Mouse (Mus musculus): Measurements from ENCODE around the gene Trpm3. TPM values are rescaled to one million over a fixed set of nuclear protein-coding genes. Genes with fewer than 3 reads are reported as not detected.

The Trpm3 gene
- polyA plus RNA-seq, 1 experiment from 2014 or later = 17.5 TPM

DNA sequence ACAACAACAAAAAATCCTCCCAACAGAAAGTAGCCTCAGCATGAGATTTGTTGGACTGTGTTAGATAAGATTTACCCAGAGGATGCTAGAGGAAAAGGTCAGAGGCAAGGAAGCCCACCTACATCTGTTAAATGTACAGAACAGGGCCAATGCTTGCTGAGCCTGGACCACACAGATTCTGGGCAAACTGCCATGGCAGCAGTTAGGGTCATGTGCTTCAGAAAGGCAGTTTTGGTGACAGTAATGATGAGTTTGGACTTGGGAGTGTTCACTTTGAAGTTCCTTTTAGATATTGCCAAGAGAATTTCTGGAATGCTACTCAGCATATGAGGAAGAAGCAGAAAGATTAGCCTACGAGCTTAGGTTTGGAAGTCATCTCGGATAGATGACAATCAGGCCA lies 580.2 kb downstream of the Trpm3 start:
- Histone ChIP-seq H3K4me3 (replicated peaks; ENCODE audit: low read length) (no peak overlapping the region), H3K4me2 (ENCODE audit: low read length) (no peak overlapping the region), H3K4me1 (replicated peaks; ENCODE audit: control insufficient read depth, insufficient read depth, low read length) (no peaks in the 10 kb centered on the region), H3K9me3 (ENCODE audit: control insufficient read depth, low read length) (no peaks in the 10 kb centered on the region), H3K9ac (replicated peaks; ENCODE audit: low read depth, low read length) (no peak overlapping the region), H3K36me3 (ENCODE audit: control insufficient read depth, insufficient read depth) (no peaks in the 10 kb centered on the region), H3K27ac (ENCODE audit: low read length) (no peak overlapping the region), H3K27me3 (replicated peaks; ENCODE audit: control insufficient read depth, insufficient read depth, low read length) (no peaks in the 10 kb centered on the region)
- no peak for ATAC-seq
- WGBS = 72% methylated on average over 2 of the region's 2 CpGs

DNA sequence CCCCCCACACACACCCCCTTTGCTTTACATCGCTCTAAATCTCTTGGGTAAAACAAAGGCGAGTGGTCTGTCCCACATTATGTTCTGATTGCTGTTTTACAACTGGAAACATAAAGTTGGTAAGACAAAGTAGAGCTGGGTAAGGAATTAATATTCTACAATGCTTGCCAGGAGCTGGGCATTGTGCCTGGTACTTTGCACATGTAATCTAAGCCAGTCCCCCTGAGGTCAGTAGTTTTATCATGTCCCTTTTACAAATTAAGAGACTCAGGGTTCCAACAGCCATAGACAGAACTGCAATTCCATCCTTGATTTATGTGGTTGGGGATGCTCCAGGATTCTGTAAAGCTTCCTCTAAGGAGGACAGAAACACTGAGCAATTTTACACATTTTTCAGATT lies 591.0 kb downstream of the Trpm3 start:
- Histone ChIP-seq H3K9ac (replicated peaks; ENCODE audit: low read depth, low read length) (no peak overlapping the region), H3K27ac (ENCODE audit: low read length) (no peak overlapping the region), H3K4me1 (replicated peaks; ENCODE audit: control insufficient read depth, insufficient read depth, low read length) (no peaks in the 10 kb centered on the region; the same call in 1 of the 2 replicates), H3K27me3 (replicated peaks; ENCODE audit: control insufficient read depth, insufficient read depth, low read length) (no peaks in the 10 kb centered on the region), H3K9me3 (ENCODE audit: control insufficient read depth, low read length) (no peaks in the 10 kb centered on the region), H3K36me3 (ENCODE audit: control insufficient read depth, insufficient read depth) (no peaks in the 10 kb centered on the region), H3K4me2 (ENCODE audit: low read length) (no peak overlapping the region), H3K4me3 (replicated peaks; ENCODE audit: low read length) (no peak overlapping the region)
- WGBS = 52% methylated on average over 2 of the region's 2 CpGs
- ATAC-seq = no peak

DNA sequence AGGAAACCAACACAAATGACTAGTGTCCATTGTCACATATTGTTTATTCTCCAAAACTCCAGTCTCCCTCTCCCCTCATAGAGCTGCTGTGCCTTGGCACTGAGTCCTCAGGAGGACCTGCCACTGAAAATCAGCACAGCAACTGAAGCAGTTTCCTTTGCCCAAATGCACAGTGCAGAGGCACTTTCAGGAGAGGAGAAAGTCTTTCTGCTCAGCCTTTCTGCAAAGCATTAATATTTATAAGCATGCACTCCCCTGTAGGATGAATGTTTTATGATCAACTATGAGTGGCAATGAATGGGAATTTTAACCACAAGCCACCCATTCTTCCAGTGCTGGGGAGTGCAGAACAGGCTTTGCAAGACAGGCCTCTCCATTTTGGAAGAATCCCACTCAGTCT lies 592.1 kb downstream of the Trpm3 start:
- Histone ChIP-seq H3K9ac (replicated peaks; ENCODE audit: low read depth, low read length) (no peak overlapping the region), H3K4me1 (replicated peaks; ENCODE audit: control insufficient read depth, insufficient read depth, low read length) (no peaks in the 10 kb centered on the region; the same call in 1 of the 2 replicates), H3K9me3 (ENCODE audit: control insufficient read depth, low read length) (no peaks in the 10 kb centered on the region), H3K27ac (ENCODE audit: low read length) (no peak overlapping the region), H3K27me3 (replicated peaks; ENCODE audit: control insufficient read depth, insufficient read depth, low read length) (no peaks in the 10 kb centered on the region), H3K36me3 (ENCODE audit: control insufficient read depth, insufficient read depth) (no peaks in the 10 kb centered on the region), H3K4me2 (ENCODE audit: low read length) (no peak overlapping the region), H3K4me3 (replicated peaks; ENCODE audit: low read length) (no peak overlapping the region)
- ATAC-seq = 0 out of 2 replicates have a peak, but pooled peaks have one; percentile 23

DNA sequence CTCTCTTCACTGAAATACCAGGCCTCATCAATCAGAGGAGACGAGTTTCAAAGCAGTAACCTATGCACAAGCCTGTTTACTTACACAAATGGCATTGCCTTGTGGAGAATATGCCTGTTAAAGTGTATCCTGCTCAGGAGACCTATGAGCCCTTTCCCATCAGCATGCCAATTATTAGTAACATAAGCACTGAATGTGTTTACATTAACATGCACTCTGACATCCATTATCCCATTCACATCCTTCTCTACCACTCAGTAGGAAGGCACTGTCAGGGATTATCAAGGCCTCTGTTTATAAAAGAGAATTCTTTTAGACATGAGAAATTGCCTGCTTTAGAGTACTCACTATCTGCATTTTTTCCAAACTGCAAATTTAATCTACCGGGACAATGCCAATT lies 598.0 kb downstream of the Trpm3 start:
- no peak for ATAC-seq
- H3K27me3 ChIP-seq (replicated peaks; ENCODE audit: control insufficient read depth, insufficient read depth, low read length) = no peaks in the 10 kb centered on the region
- H3K4me1 ChIP-seq (replicated peaks; ENCODE audit: control insufficient read depth, insufficient read depth, low read length) = no peaks in the 10 kb centered on the region
- H3K27ac ChIP-seq (ENCODE audit: low read length) = no peak overlapping the region
- 61% methylated on average over 2 of the region's 2 CpGs for WGBS
- H3K36me3 ChIP-seq (ENCODE audit: control insufficient read depth, insufficient read depth) = no peaks in the 10 kb centered on the region
- H3K9ac ChIP-seq (replicated peaks; ENCODE audit: low read depth, low read length) = no peak overlapping the region
- no peaks in the 10 kb centered on the region for H3K9me3 ChIP-seq (ENCODE audit: control insufficient read depth, low read length)
- H3K4me2 ChIP-seq (ENCODE audit: low read length) = no peak overlapping the region
- H3K4me3 ChIP-seq (replicated peaks; ENCODE audit: low read length) = no peak overlapping the region

DNA sequence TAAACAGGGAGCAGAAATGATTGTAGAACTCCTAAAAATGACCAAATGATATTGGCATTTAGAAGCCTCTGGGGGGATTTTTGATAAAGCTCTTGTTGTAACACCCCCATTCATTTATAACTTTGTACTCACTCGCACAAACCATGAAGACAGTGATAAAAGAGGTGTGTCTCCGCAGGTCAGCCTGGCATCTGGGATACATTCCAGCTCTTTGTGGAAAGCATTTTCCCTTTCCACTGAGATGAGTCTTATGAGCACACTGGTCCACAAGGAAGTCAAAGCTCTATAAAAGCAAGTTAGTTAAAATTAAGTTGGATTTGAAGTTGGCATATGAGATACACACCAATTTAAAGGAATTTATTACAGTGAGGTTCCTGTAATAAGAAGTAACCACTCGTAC lies 600.4 kb downstream of the Trpm3 start:
- no peaks in the 10 kb centered on the region for H3K4me1 ChIP-seq (replicated peaks; ENCODE audit: control insufficient read depth, insufficient read depth, low read length)
- no peaks in the 10 kb centered on the region for H3K36me3 ChIP-seq (ENCODE audit: control insufficient read depth, insufficient read depth)
- WGBS = 87% methylated on average over 3 of the region's 3 CpGs
- no peaks in the 10 kb centered on the region for H3K27me3 ChIP-seq (replicated peaks; ENCODE audit: control insufficient read depth, insufficient read depth, low read length)
- no peak for ATAC-seq
- no peak overlapping the region for H3K27ac ChIP-seq (ENCODE audit: low read length)
- no peak overlapping the region for H3K9ac ChIP-seq (replicated peaks; ENCODE audit: low read depth, low read length)
- no peak overlapping the region for H3K4me2 ChIP-seq (ENCODE audit: low read length)
- H3K9me3 ChIP-seq (ENCODE audit: control insufficient read depth, low read length) = no peaks in the 10 kb centered on the region
- no peak overlapping the region for H3K4me3 ChIP-seq (replicated peaks; ENCODE audit: low read length)

DNA sequence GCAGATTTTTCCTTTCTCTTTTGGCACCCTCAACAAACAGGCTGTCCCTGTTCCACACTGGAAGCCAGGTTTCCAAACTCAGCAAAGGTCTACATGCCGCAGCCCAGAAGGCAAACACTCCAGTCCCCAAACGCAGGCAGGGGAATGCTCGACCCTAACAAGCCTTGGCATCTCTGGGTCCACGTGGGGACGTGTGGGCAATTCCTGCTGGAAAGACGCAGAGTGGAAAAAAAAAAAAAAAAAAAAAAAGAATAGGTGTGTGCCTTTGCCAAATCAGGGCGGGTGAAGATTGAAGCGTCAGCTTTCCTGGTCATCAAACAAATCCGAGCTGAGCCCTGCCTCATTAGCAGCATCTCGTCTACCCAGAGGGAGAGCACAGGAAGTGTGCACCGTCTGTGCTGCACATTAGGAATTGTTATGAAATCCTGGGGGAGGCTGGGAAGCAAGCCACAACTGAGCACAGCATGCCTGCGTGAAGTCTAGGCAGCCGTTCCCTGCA lies 614.5 kb downstream of the Trpm3 start:
- peak; percentile 95 for ATAC-seq
- H3K4me2 ChIP-seq (ENCODE audit: low read length) = no peak overlapping the region; the same call in 1 of the 2 replicates

DNA sequence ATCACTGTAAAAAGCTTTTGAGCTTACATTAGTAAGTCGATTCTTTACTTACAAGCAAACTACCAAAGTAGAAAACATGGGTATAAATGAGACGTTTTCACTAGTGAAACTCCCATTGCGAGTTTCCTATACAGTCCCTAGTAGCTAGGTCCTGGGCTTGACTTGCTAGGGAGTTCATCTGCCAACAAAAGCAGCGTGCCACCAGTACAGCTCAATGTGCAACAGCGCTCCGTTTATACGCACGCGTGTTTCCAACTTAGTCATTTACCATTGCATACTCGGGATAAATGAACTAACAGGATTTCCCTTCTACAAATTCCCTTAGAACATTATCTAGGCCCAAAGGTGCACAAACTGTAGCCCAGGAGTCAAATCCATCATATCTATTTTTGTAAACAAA lies 615.2 kb downstream of the Trpm3 start:
- no peak overlapping the region for H3K9ac ChIP-seq (replicated peaks; ENCODE audit: low read depth, low read length)
- H3K27ac ChIP-seq (ENCODE audit: low read length) = no peak overlapping the region
- no peak overlapping the region for H3K4me3 ChIP-seq (replicated peaks; ENCODE audit: low read length)
- ATAC-seq = peak; percentile 60; the same call in 1 of the 2 replicates
- no peaks in the 10 kb centered on the region for H3K36me3 ChIP-seq (ENCODE audit: control insufficient read depth, insufficient read depth)
- H3K27me3 ChIP-seq (replicated peaks; ENCODE audit: control insufficient read depth, insufficient read depth, low read length) = no peaks in the 10 kb centered on the region
- peaks cover 3% of the 10 kb centered on the region for H3K4me1 ChIP-seq (replicated peaks; ENCODE audit: control insufficient read depth, insufficient read depth, low read length)
- no peaks in the 10 kb centered on the region for H3K9me3 ChIP-seq (ENCODE audit: control insufficient read depth, low read length)
- H3K4me2 ChIP-seq (ENCODE audit: low read length) = no peak overlapping the region
- WGBS = 80% methylated on average over 10 of the region's 10 CpGs

More for the DNA sequence above, 614.5 kb downstream of the Trpm3 start:
- H3K4me3 ChIP-seq (replicated peaks; ENCODE audit: low read length) = no peak overlapping the region
- no peak overlapping the region for H3K27ac ChIP-seq (ENCODE audit: low read length)
- H3K36me3 ChIP-seq (ENCODE audit: control insufficient read depth, insufficient read depth) = no peaks in the 10 kb centered on the region
- H3K9ac ChIP-seq (replicated peaks; ENCODE audit: low read depth, low read length) = no peak overlapping the region
- H3K27me3 ChIP-seq (replicated peaks; ENCODE audit: control insufficient read depth, insufficient read depth, low read length) = no peaks in the 10 kb centered on the region
- H3K4me1 ChIP-seq (replicated peaks; ENCODE audit: control insufficient read depth, insufficient read depth, low read length) = peaks cover 3% of the 10 kb centered on the region
- WGBS = 39% methylated on average over 13 of the region's 13 CpGs
- no peaks in the 10 kb centered on the region for H3K9me3 ChIP-seq (ENCODE audit: control insufficient read depth, low read length)

DNA sequence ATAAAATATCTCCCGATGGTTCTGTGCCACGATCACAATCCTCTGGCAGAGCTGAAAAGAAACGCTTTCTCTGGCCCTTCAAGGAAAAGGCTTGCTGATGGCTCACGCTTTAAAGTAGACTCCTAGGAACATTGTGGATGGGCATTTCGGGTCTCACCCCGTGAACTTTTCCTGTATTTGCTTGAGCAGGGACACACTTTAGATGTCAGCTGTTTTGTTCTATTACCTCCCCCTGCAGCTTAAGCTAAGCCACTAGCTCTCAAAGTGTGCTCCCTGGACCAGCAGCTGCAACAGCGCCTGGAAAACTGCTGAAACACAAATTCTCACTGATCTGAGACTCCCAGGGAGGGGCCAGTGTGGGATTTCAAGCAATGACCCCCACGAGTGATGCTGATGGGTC lies 615.7 kb downstream of the Trpm3 start:
- Histone ChIP-seq H3K4me2 (ENCODE audit: low read length) (no peak overlapping the region), H3K27me3 (replicated peaks; ENCODE audit: control insufficient read depth, insufficient read depth, low read length) (no peaks in the 10 kb centered on the region), H3K27ac (ENCODE audit: low read length) (no peak overlapping the region), H3K9me3 (ENCODE audit: control insufficient read depth, low read length) (no peaks in the 10 kb centered on the region), H3K9ac (replicated peaks; ENCODE audit: low read depth, low read length) (no peak overlapping the region), H3K36me3 (ENCODE audit: control insufficient read depth, insufficient read depth) (no peaks in the 10 kb centered on the region), H3K4me3 (replicated peaks; ENCODE audit: low read length) (no peak overlapping the region), H3K4me1 (replicated peaks; ENCODE audit: control insufficient read depth, insufficient read depth, low read length) (peaks cover 3% of the 10 kb centered on the region)
- ATAC-seq = no peak
- 62% methylated on average over 8 of the region's 8 CpGs for WGBS

DNA sequence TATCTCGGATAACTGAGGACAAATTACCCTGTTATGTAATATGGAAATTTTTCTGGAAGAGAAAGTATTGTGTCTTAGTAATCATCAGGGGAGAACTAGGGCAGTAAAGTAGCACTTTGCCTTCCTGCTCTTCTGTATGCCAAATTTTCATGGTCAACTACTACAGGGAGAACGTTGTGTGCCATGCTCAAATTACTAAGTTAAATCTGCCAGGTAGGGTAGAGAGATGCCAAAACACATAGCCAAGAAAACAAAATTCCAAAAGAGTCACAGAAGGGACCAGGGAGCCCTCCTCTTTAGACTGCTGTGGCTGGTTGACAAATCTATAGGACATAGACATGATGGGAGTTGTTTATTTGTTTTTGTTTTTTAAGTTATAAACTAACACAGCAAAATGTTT lies 619.6 kb downstream of the Trpm3 start:
- no peaks in the 10 kb centered on the region for H3K27me3 ChIP-seq (replicated peaks; ENCODE audit: control insufficient read depth, insufficient read depth, low read length)
- 76% methylated on average over 2 of the region's 2 CpGs for WGBS
- no peak for ATAC-seq

DNA sequence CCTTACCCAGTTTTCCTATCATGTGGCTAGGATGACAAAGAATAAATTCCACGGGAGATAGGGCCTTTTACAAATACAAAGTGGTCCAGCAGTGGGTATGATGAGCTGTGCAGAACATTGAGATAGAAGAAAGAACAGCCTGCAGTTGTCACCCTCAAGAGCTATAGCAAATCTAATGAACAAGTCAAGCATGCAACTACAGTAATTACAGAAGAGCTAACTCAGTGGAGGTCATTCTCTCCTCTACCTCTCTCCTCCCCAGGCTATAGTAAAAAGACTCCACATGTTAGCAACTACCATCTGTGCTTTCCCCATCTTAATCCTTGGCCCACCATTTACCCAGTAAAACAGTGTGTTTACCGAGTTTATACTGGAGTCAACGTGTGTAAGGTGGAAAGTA lies 629.4 kb downstream of the Trpm3 start:
- Histone ChIP-seq H3K4me1 (replicated peaks; ENCODE audit: control insufficient read depth, insufficient read depth, low read length) (no peaks in the 10 kb centered on the region), H3K27me3 (replicated peaks; ENCODE audit: control insufficient read depth, insufficient read depth, low read length) (no peaks in the 10 kb centered on the region), H3K4me3 (replicated peaks; ENCODE audit: low read length) (no peak overlapping the region), H3K9me3 (ENCODE audit: control insufficient read depth, low read length) (no peaks in the 10 kb centered on the region), H3K9ac (replicated peaks; ENCODE audit: low read depth, low read length) (no peak overlapping the region), H3K36me3 (ENCODE audit: control insufficient read depth, insufficient read depth) (no peaks in the 10 kb centered on the region), H3K27ac (ENCODE audit: low read length) (no peak overlapping the region), H3K4me2 (ENCODE audit: low read length) (no peak overlapping the region)
- 76% methylated on average over 3 of the region's 3 CpGs for WGBS
- no peak for ATAC-seq

More for the DNA sequence above, 619.6 kb downstream of the Trpm3 start:
- Histone ChIP-seq H3K9ac (replicated peaks; ENCODE audit: low read depth, low read length) (no peak overlapping the region), H3K4me1 (replicated peaks; ENCODE audit: control insufficient read depth, insufficient read depth, low read length) (no peaks in the 10 kb centered on the region; the same call in none of the 2 replicates), H3K4me3 (replicated peaks; ENCODE audit: low read length) (no peak overlapping the region), H3K9me3 (ENCODE audit: control insufficient read depth, low read length) (no peaks in the 10 kb centered on the region), H3K36me3 (ENCODE audit: control insufficient read depth, insufficient read depth) (no peaks in the 10 kb centered on the region), H3K27ac (ENCODE audit: low read length) (no peak overlapping the region), H3K4me2 (ENCODE audit: low read length) (no peak overlapping the region)
